Mouse (Mus musculus) C2C12 (cell line): ENCODE data around the gene Tmem30a.

ENCODE experiments used
- CEBPB ChIP-seq: IDR thresholded peaks from one replicate; pipeline ENCODE4 v1.6.1; 2011; ENCODE audit warnings: low read depth, mild to moderate bottlenecking, control low read depth, moderate library complexity
- CTCF ChIP-seq: IDR thresholded peaks from one replicate; pipeline ENCODE4 v1.5.1; 2011; ENCODE audit not compliant: control insufficient read depth, insufficient read depth, insufficient read length
- FOSL1 ChIP-seq: IDR thresholded peaks from one replicate; pipeline ENCODE4 v1.8.0; 2011; ENCODE audit warnings: mild to moderate bottlenecking, low read length; ENCODE audit not compliant: poor library complexity, insufficient read depth, severe bottlenecking
- MAX ChIP-seq: IDR thresholded peaks from one replicate; pipeline ENCODE4 v1.6.1; 2011; ENCODE audit warnings: mild to moderate bottlenecking, control low read depth
- MYOD1 ChIP-seq: IDR thresholded peaks from one replicate; pipeline ENCODE4 v1.6.1; 2011; ENCODE audit warnings: low read depth; ENCODE audit not compliant: control insufficient read depth, insufficient read length
- MYOG ChIP-seq: IDR thresholded peaks from one replicate; pipeline ENCODE4 v1.6.1; 2011; ENCODE audit not compliant: control insufficient read depth, insufficient read length; ENCODE audit errors: extremely low read depth
- USF1 ChIP-seq: IDR thresholded peaks from one replicate; pipeline ENCODE4 v1.6.1; 2011; ENCODE audit warnings: low read depth, mild to moderate bottlenecking, control low read depth, moderate library complexity

GRCm38 (mm10) chr9:79816013-79816412 lies 22.7 kb upstream of the Tmem30a start:
- TF ChIP-seq CTCF (no peak), CEBPB (no peak), USF1 (no peak), MAX (no peak), MYOG (no peak), MYOD1 (no peak), FOSL1 (no peak)
